Mouse (Mus musculus) testis, adult 2 months (tissue): ENCODE results near the gene Hoxd4.

ENCODE experiments used
- CTCF ChIP-seq: fragments of 200-500 bp; IDR thresholded peaks from 2 replicates; pipeline ENCODE4 v1.5.1; 2012; ENCODE audit warnings: low read depth, mild to moderate bottlenecking, inconsistent platforms, low read length, moderate library complexity; ENCODE audit not compliant: control insufficient read depth, insufficient read depth, insufficient replicate concordance
- POLR2A ChIP-seq: fragments of 200-500 bp; IDR thresholded peaks from 2 replicates; pipeline ENCODE4 v1.6.1; 2012; ENCODE audit warnings: low read depth, mild to moderate bottlenecking, inconsistent platforms, low read length, moderate library complexity; ENCODE audit not compliant: control insufficient read depth

GRCm38 (mm10) chr2:74714881-74715280 is 3.2 kb downstream of the Hoxd4 start:
- peak; percentile 41; the same call in 1 of the 2 replicates for TF ChIP-seq POLR2A
- TF ChIP-seq CTCF: no peak
